Mouse (Mus musculus) adrenal gland, postnatal 36 days (tissue): Measurements from ENCODE around the gene Zhx3. TPM values are rescaled to one million over a fixed set of nuclear protein-coding genes. Genes with fewer than 3 reads are reported as not detected.
A peak's percentile ranks its signal among the peaks of the same experiment; 100 is the strongest.

Experiments used
- DNase-seq, 2 experiments: peaks; one replicate each; pipeline ENCODE4 v3.0.0; 2021; ENCODE audit warnings: mixed read lengths in 1 of 2
- total RNA-seq, 2 experiments: library from RNA; stranded (reverse); gene quantifications; 2 replicates each; pipeline ENCODE4 v1.2.3; 2021

Zhx3 gene
- total RNA-seq, 2 experiments from 2014 or later = 60.4 to 116 TPM

DNA sequence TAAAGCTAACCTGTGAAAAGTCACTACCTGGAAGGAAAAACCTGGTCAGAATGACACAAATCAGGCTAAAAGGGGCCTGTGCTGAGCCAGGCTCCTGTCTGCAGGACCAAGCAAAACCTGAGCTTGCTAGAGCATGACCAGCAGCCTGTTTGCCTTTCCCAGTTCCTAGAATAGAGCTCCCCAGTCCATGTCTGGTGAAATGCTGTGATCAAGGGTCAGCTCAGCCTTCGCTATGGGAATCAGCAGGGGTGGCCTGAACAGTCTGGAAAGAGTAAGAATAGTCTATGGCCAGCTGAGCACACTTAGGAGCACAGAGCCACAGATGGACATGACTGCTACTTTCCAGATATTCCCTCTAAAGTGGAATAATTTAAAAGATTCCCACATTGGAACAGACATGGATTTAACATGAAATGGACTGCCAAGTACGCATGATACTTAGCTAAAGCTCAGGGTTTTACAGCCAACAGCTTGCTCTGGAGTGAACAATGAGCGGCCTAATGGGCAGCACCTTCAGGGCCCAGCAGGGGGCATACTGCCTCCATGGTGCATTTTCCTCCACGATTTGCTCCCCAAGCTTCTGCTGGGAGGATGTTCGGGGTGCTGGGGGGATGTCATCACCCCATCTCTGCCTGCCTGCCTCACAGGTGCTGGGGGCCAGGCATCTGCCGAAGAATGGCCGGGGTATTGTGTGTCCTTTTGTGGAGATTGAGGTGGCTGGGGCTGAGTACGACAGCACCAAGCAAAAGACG lies 112.2 kb downstream of the Zhx3 start:
- peak; percentile 55 to 60 for DNase-seq

DNA sequence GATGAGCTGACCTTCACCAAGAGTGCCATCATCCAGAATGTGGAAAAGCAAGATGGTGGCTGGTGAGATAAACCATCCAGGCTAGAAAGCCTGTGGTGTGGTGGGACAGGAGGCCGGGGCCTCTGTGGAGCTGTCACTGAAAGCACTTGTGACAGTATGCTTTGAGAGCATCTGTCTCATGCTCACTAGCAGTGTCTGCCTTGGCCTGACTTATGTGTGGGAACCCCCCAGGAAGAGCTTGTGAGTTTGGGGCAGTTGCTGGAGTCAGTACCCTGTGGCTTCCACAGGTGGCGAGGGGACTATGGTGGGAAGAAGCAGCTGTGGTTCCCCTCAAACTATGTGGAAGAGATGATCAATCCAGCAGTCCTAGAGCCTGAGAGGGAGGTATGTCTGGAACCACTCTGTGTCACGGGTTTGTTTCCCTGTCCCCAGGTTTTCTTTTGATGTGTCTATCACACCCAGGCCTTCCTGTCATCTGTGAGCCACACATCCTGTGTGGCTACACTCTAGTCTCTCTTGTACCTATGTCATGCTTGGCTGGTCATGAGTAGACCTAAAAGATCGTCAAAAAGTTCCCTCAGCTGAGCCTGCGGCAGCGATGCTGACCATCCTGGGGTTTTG lies 116.1 kb downstream of the Zhx3 start:
- no peak for DNase-seq

DNA sequence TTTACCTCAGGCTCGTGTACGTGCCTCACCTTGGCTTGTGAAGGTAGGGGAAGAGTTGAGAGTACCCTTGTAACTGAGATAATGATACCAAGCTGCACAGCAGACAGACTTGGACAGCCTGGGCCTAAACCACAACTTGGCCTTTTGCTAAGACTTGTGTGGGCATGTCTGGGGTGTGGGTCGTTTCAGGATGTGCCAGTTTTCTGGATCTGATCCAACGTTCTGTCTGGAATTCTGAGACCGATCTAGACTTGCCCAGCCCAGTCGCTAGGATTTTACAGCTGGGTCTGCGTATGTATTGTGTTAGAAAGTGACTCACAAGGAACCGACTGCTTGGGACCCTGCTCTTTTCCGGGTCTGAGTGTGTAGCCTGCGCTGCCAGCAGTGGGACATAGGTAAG lies 125.7 kb downstream of the Zhx3 start:
- DNase-seq = no peak

DNA sequence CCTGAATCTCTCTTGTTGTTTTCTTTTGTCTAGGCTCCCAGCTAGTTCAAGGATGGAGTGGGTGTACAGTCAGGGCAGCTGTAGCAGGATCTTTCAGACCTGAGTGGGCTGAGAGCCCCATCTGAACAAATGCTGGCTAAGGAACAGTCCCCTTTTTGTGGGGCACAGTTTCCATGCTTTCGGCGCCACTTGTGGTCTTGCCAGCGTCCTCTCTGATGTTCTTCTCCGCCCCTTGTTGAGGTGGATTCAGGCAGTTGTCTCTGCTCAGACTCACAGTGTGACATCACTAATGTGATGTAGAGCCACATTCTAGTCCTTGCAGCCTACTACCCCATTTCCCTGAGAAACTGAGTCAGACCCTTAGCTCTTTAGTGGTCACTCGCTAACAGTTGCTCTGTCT lies 126.2 kb downstream of the Zhx3 start:
- no peak for DNase-seq

DNA sequence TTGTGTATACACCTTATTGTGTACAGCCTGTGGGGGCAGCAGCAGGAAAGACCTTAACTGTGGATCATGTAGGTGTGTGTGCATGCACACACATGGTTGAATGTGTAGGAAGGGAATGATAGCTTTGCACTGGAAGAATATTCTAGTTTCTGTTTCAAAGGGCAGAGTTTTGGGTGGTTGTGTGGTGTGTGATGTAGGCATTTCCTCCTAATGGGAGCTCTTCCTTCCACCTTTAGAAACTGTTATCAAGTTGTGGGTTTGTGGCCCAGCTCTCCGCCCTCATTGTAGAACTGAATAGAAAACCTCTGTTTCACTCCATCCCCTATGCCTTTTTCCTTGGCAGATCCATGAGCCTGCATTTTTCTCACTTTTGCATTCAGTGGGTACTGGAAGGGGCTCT lies 127.3 kb downstream of the Zhx3 start:
- DNase-seq = no peak

DNA sequence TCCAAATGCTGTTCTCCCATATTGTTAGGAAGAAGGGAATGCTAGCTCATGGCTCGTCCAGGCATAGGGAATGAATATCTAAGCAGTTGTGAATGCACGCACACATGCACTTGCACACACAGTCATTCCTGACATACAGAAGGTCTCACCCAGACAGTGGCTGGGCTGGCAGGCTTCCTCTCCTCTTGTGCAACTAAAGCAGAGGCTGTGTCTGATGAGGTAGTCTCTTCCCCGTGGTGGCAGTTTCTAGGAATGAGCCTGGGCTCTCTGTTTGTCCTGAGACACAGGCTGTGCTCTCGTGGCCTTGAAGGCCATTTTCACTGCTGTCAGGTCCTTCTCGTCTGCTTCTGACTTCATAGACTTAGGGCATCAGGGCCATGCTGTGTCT lies 128.0 kb downstream of the Zhx3 start:
- DNase-seq = peak; percentile 74 to 84

DNA sequence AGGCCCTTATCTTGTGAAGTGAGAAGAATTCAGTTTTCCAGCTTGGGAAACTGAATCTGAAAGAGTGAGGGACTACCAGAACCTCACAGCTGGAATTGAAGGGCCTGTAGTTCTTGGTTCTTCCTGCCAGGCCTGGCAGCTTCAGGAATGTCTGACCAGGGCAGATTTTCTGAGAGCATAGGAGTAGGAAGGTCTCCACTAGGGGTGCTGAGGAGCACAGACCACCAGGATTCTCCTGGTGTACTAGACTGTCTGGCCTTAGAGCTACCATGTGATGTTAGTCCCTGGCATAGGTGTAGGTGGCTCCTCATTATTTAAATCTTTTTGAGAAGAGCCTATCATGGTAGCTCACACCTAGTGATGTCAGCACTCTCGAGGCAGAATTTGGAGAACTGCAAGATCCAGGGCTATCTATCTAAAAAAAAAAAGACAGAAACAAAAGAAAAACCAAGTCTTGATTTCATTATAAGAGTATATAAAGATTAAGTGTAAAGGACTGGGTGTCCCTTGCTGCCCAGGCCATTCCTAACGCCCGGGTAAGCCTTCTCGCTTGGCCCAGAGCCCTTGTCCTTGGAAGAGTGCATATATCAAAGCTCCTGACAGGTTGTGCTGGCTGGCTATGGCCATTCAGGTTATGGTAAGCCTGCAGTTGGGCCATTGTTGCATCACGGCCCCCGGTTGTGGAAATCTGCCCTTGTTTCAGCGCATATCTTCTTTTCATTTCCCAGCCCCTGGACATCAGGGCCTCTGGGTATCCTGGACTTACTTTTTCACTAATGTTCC lies 128.6 kb downstream of the Zhx3 start:
- peak; percentile 86 to 91 for DNase-seq

DNA sequence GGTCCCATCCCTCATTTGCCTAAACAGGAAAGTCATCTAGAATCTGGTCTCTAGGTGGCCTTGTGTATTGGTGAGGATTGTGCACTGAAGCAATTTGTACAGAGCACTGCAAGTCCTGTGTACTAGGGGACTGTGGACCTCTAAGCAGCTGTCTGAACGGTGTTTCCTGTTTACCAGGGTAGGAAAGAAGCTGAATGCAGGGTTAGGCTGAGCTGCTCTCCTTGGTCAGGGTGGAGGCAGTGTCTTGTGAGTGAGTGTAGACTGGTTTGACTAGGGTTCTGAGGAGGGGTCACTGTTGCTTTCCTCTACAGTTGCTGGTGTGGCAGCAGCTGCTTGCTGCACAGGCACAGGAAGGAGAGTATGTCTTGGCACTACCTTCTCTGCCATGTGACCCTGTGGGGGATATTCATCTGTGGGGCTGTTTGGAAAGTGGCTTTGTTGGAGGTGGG lies 130.6 kb downstream of the Zhx3 start:
- DNase-seq = no peak

DNA sequence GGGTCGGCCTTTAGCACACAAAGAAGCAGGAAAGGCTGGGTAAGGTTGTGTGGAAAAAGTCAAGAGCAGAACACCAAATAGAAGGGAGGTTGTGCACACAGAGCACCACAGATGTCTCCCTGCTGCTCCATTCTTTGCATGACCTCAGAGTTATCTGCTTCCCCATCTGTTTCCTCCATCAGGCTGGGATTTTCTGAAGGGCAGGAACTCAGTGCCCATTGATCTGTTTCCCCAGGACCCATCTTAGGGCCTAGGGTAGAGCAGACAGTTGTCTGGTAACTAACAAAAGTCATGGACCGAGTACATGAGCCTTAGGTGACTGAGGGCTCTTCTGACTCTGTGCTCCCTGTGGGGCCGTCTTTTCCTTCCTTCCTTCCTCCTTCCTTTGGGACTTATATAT lies 131.2 kb downstream of the Zhx3 start:
- no peak for DNase-seq

DNA sequence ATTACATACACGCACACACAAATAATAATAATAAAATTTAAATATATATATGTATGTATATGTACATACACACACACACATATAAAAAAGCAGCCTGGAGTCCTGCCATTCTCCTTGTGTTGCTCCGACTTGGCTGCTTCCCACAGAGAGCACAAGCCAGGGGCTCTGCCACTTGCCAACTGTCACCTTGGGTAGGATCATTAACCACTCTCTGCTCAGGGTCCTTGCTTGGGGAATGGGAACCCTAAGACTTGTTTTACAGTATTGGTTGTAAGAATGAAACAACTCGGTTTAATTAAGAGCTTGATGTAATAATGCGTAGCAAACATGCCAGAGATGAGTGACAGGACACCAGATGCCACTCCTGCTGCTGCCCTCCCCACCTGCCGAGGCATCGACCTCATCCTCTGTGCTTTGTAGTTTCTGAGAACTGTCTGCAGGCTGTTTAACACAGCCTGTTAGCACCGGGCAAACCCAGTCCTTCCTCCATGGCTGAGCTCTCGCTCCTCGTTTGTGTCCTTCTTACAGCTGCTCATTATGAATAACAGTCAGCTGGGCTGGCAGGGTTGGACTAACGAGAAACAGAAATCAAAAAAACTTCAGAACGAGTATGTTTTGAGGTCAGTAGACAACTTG lies 132.2 kb downstream of the Zhx3 start:
- DNase-seq = no peak

DNA sequence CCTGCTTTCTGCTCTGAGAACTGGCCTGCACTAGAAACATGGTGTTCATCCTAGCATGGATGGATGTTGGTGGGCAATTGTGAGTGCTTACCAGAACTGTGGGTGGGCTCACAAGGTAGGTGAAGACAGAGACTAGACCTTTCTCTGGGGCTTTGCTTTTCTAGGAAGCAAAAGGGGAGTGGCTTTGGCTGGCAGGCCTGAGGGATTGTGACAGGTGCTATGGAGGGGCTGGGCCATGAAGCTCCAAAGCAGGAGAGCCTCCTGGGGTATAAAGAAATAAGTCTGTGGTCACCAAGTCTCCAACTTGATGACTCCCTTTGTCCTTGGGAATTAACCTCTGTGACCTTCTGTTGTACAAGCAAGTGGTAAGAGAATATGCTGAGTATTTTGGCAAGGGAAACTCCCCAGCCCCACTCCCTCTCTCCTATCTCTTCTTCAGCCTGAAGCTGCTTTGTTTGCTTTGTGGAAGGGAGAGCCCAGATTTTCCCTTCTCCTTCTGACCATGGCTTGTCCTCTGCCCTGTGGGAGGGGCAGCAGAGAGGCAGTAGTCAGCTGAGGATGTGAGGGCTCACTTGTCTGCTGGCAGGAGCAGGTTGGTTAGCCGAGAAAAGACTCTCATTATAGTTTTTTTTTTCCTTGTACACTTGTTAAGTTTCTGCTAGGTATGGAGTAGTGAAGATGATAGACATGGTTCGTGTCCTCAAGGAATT lies 133.0 kb downstream of the Zhx3 start:
- DNase-seq = no peak

DNA sequence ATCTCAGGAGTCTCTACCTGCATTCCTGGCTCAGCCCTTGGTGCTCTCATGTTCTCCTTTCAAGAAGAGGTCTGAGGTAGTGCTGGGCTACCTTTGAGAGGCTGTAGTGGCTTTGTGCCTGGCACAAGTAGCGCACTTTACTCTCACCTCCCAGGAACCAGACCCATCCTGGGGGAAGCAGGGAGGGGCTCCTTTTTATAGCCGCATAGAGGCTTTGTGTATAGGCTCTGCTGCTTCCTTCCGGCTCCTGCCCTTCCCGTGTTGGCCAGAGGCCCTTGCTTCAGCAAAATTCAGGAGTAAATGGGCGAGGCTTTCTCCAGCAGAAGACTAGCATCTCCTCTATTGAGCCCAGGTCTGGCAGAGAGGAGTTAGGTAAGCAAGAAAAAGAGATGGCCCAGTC lies 134.4 kb downstream of the Zhx3 start:
- peak in 1 of 2 experiments; percentile 43 for DNase-seq

DNA sequence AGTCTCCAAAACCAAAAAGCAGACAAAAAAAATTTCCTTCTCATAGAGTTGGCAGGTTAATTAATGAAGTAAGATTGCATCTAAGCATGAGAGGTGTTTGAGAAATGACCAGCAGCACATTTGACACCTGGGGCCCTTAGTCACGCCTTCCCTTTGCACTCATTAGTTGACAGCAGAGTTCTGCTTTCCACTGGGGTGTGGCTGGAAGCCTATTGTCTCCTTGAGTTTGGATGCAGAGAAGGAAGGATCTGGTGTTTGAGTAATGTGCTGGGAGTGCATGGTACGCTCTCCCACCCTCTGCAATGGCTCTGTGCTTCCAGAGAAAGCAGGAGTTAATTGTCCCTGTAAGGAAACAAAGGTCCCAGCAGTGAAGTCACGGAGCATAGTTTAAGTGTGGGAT lies 136.3 kb downstream of the Zhx3 start:
- DNase-seq = no peak

DNA sequence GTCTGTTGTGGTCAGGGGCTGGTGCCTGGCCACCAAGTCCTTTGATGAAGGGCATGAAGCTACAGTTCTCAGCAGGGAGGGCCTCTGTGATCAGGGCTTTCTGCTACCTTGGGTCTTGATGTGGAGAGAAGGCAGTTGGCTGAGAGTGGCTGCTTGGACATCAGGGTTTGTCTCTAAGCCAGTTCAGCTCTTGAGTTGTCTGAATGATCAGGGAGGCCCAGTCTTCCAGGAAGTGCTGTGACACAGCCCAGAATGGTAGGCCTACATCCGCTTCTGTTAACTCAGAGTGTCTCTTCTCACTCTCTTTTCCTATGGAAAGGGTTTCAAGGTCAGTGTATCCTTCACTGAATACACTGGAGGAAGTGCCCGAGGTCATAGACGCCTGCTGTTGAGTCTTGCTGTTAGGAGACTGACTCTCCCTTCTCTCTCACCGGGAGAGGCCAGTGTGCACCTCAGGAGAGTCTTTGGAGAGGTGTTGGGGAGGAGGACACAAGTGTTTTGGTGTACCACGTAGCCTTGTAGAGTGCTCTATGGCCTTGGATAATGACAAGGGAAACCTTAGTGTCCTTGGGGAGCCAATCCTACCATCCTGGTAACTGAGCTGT lies 137.0 kb downstream of the Zhx3 start:
- DNase-seq = no peak

DNA sequence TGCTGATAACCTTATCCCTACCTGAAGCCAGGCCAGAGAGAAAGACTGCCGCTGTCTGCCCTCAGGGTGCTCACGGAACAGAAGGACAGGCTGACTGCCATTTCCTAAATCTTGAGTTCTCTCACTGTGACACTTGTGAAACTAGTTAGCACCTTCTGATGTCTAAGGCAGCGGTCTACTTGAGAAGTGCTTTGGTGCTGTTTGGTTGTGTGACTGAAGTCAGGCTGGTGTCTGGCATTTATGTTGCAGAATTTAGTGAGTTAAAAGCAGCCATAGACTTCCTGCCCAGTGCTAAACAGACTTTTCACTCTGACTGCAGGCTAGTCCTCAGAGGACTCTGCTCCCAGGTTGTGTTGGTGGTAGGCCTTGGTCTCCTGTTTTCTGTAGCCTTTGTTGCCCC lies 138.5 kb downstream of the Zhx3 start:
- no peak for DNase-seq

DNA sequence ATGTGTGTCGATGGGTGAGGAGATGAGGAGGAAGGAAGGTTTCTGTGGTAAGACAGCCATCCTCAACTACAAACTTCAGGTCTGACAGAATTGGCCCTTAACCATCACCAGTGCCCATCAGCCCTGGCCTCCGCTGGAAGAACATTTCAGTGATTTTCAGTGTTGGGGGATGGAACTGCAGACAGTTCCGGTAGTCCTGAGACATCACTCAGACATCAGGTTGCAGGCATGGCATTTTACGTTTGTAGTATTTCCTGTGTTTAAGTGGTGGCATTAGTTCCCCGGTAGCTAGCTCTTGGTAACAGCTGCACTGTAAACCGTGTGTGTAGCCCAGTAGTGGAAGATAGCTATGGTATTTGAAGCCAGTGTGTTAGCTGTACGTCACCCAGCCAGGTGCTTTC lies 139.7 kb downstream of the Zhx3 start:
- no peak for DNase-seq

DNA sequence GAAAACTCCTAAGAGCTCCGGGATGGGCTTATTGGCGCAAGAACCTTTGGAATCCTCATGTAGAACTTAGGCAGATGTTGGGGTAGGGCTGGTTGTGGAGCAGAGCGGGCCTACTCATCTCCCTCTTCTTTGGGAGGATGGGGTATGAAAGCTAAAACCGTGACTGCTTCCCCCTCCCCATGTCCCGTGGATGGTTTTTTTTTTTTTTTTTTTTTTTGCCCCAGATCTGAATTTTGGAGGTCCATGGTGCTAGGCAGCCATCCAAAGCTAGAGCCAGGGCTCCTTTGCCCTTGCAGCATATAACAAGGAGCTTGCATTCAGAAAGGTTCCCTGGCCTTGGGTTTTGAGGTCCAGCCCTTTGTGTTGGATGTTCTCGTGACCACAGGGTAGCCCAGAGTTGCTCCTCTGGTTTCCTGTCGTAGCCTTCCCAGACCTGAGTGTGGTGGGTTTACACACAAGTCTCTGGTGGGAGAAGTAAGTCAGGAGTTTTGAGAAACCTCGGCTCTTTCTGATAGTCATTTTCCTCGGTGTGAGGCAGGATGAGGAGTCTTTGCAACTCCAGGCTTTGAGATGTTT lies 140.3 kb downstream of the Zhx3 start:
- DNase-seq = no peak

DNA sequence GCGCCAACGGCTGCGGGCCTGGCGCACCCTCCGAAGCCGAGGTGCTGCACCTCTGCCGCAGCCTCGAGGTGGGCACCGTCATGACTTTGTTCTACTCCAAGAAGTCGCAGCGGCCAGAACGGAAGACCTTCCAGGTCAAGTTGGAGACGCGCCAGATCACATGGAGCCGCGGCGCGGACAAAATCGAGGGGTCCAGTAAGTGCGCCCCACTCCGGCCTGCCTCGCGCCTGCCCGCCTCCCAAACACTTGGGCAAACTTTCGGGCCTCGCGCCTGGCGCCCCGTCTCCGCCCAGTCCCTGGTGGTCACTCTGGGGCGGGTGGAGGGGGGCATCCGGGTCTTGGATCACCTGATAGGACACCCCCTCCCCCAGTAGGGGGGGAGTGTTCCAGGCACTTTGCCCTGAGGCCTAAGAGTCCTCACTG lies 140.9 kb downstream of the Zhx3 start:
- peak; percentile 58 to 72 for DNase-seq

DNA sequence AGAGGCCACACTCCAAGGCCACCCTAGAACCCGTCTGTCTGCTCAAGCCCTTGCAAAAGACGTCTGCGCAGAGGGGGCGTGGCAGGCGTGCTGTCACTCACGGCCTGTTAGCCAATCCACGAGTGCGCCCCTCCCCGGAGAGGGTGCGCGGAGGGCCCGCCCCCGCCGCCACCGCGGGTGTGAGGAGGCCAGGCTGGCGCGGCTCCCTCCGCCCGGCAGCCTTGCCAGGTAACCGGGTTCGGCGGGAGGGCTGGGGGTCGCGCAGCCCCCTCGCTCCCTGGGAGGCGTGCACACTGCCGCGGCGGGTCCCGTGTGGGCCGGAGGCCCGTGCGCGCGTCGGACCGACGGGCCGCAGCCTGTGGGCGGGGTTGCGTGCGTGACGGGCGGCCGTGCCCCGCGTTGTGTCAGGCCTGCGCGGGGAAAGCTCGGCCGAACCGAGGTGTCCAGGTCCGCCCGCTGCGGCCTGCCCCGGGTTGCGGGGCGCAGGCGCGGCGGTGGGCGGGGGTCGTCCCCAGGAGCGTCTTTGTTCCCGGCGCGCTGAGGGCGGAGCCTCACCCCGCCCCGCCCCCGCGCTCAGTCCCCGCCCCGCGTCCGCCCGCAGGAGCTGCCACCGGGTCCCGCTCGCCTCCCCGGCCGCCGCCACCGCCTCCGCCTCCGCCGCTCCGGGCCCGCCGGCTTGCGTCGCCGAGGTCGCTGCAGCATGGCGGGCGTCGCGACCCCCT lies 141.5 kb downstream of the Zhx3 start, which contains the start of gene Plcg1:
Gene Plcg1 (plus strand): TSS at position 184 of the 722 bp plus-strand sequence.
- peak; percentile 95 to 98 for DNase-seq

DNA sequence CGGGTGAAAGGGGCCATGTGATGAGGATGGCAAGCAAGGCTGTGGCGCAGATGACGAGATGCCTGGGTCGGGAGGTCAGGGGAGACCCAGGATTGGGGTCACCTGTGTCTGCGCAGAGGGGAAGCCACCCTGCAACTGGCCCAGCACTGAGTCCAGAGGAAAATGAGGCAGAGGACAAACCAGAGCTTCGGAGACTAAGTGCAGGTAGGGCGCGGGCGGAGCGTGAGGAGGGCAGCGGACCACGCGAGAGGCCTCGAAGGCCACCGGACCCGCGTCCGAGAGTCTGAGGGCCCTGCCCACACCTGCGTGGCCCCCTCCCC lies 142.0 kb downstream of the Zhx3 start:
- DNase-seq = no peak
